Mouse (Mus musculus) ovary, postnatal 14 days (tissue): ENCODE results near the gene Crybg1.

ENCODE experiments used
- DNase-seq: peaks from one replicate; pipeline ENCODE4 v3.0.0; 2022; ENCODE audit warnings: low spot score

Gene Crybg1

GRCm38 (mm10) chr10:44148337-44149317 lies at the start of gene Crybg1:
Crybg1 (minus strand) TSS chr10:44148853.
- DNase-seq, result peak; percentile 76

- DNase-seq, result peak; percentile 3
These were observed 28.7 kb upstream of the Crybg1 start for GRCm38 (mm10) chr10:44177365-44177764.

- DNase-seq, result no peak
These were observed 27.9 kb upstream of the Crybg1 start for GRCm38 (mm10) chr10:44176548-44176947.

- no peak for DNase-seq
These were observed 27.5 kb upstream of the Crybg1 start for GRCm38 (mm10) chr10:44176120-44176519.

- DNase-seq, result no peak
These were observed 21.5 kb upstream of the Crybg1 start for GRCm38 (mm10) chr10:44170145-44170544.

- no peak for DNase-seq
These were observed 18.4 kb upstream of the Crybg1 start for GRCm38 (mm10) chr10:44167061-44167460.

- no peak for DNase-seq
These were observed 15.8 kb upstream of the Crybg1 start for GRCm38 (mm10) chr10:44164258-44164975.

- DNase-seq, result no peak
These were observed 14.4 kb upstream of the Crybg1 start for GRCm38 (mm10) chr10:44163028-44163427.

GRCm38 (mm10) chr10:44160150-44160549 lies 11.5 kb upstream of the Crybg1 start:
- DNase-seq, result no peak

GRCm38 (mm10) chr10:44157489-44157888 lies 8.8 kb upstream of the Crybg1 start:
- no peak for DNase-seq

- no peak for DNase-seq
These were observed 1.8 kb upstream of the Crybg1 start for GRCm38 (mm10) chr10:44150501-44150900.

GRCm38 (mm10) chr10:44143401-44143800 lies 5.3 kb downstream of the Crybg1 start:
- DNase-seq, result no peak

- no peak for DNase-seq
These were observed 10.4 kb downstream of the Crybg1 start for GRCm38 (mm10) chr10:44138137-44138855.

GRCm38 (mm10) chr10:44126047-44126446 lies 22.6 kb downstream of the Crybg1 start:
- DNase-seq, result no peak

- no peak for DNase-seq
These were observed 24.2 kb downstream of the Crybg1 start for GRCm38 (mm10) chr10:44124400-44124933.

GRCm38 (mm10) chr10:44118616-44119015 lies 30.0 kb downstream of the Crybg1 start:
- DNase-seq, result no peak

- DNase-seq, result no peak
These were observed 31.9 kb downstream of the Crybg1 start for GRCm38 (mm10) chr10:44116796-44117195.

- no peak for DNase-seq
These were observed 34.0 kb downstream of the Crybg1 start for GRCm38 (mm10) chr10:44114611-44115010.

GRCm38 (mm10) chr10:44112005-44112675 lies 36.5 kb downstream of the Crybg1 start:
- DNase-seq, result no peak

- DNase-seq, result no peak
These were observed 37.5 kb downstream of the Crybg1 start for GRCm38 (mm10) chr10:44111168-44111567.

GRCm38 (mm10) chr10:44110460-44110859 lies 38.2 kb downstream of the Crybg1 start:
- no peak for DNase-seq
